Mouse (Mus musculus): Measurements from ENCODE around the gene Irs2. TPM values are rescaled to one million over a fixed set of nuclear protein-coding genes. Genes with fewer than 3 reads are reported as not detected.
A peak's percentile ranks its signal among the peaks of the same experiment; 100 is the strongest.

Irs2 gene
- polyA plus RNA-seq, 1 experiment, result 17.6 TPM

DNA sequence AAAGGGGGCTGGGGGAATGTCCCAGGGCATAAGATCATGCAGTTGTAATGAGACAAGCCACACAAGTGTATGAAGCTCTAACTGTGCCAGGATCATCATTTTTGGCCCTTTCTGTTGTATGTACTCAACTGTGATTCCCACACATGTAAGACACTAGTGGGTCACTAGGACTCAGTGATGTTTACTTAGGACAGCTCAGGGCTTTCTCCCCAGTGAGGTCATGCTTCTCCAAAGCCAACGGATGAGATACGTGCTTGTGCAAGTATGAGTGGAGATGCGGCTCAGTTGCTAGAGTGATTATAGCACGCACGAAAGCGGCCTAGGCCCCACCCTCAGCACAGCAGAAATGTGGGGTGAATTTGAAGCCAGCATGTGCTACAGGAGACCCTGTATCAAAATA is 27.4 kb downstream of the Irs2 start:
- DNase-seq (ENCODE audit: low read depth), result no peak
- no peak for TF ChIP-seq POLR2A (IDR thresholded peaks at IDR 0.05; ENCODE audit: borderline replicate concordance, extremely low read depth, insufficient read depth, insufficient read length, poor library complexity, severe bottlenecking)
- no peak for TF ChIP-seq CTCF (IDR thresholded peaks at IDR 0.05; ENCODE audit: borderline replicate concordance, extremely low read depth, insufficient read depth, insufficient read length)

- TF ChIP-seq POLR2A (IDR thresholded peaks at IDR 0.05; ENCODE audit: borderline replicate concordance, extremely low read depth, insufficient read depth, insufficient read length, poor library complexity, severe bottlenecking) (no peak), CTCF (IDR thresholded peaks at IDR 0.05; ENCODE audit: borderline replicate concordance, extremely low read depth, insufficient read depth, insufficient read length) (no peak)
- no peak for DNase-seq (ENCODE audit: low read depth)
Measured at GRCm38 (mm10) chr8:10979916-10980315, 28.3 kb downstream of the Irs2 start.

- peak; percentile 58 for DNase-seq (ENCODE audit: low read depth)
Measured at GRCm38 (mm10) chr8:10979196-10979794, 29.0 kb downstream of the Irs2 start.

GRCm38 (mm10) chr8:10978377-10978776 is 29.9 kb downstream of the Irs2 start:
- TF ChIP-seq CTCF (IDR thresholded peaks at IDR 0.05; ENCODE audit: borderline replicate concordance, extremely low read depth, insufficient read depth, insufficient read length) (no peak), POLR2A (IDR thresholded peaks at IDR 0.05; ENCODE audit: borderline replicate concordance, extremely low read depth, insufficient read depth, insufficient read length, poor library complexity, severe bottlenecking) (no peak)
- peak; percentile 82 for DNase-seq (ENCODE audit: low read depth)

More at GRCm38 (mm10) chr8:10979196-10979794, 29.0 kb downstream of the Irs2 start:
- TF ChIP-seq POLR2A (IDR thresholded peaks at IDR 0.05; ENCODE audit: borderline replicate concordance, extremely low read depth, insufficient read depth, insufficient read length, poor library complexity, severe bottlenecking) (no peak), CTCF (IDR thresholded peaks at IDR 0.05; ENCODE audit: borderline replicate concordance, extremely low read depth, insufficient read depth, insufficient read length) (no peak)

DNA sequence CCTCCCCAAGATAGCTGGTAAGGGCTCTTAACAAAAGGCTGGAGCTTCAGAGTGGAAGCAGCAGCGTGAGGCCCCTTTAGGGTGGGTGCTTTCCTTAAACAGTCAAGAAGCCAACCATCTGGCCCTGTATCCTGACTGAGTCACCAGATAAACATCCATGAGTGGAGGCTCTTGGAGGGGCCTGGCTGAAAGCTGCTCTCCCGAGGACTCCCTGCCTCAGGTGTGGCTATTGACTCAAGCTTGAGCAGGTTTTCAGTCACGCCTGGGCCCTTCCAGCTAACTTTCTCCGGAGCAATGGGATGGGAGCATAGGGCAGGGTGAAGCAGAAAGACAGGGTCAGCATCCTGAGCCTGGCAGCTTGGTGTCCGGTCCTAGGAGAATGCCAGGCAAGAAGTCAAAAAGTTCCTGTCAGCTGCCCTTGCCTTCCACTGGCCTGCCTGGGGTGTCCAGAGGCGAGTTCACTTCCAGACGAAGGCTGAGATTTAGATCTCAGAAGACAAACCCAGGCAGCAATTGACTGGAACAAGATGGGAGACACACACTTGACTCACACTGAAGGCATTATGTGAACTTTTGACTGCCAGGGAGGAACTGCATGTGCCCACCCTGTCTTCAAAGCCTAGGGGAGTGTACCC is 30.4 kb downstream of the Irs2 start:
- peak; percentile 65 for DNase-seq (ENCODE audit: low read depth)
- TF ChIP-seq CTCF (IDR thresholded peaks at IDR 0.05; ENCODE audit: borderline replicate concordance, extremely low read depth, insufficient read depth, insufficient read length), result no peak
- TF ChIP-seq POLR2A (IDR thresholded peaks at IDR 0.05; ENCODE audit: borderline replicate concordance, extremely low read depth, insufficient read depth, insufficient read length, poor library complexity, severe bottlenecking), result no peak

- no peak for DNase-seq (ENCODE audit: low read depth)
- TF ChIP-seq POLR2A (IDR thresholded peaks at IDR 0.05; ENCODE audit: borderline replicate concordance, extremely low read depth, insufficient read depth, insufficient read length, poor library complexity, severe bottlenecking) (no peak), CTCF (IDR thresholded peaks at IDR 0.05; ENCODE audit: borderline replicate concordance, extremely low read depth, insufficient read depth, insufficient read length) (no peak)
Measured at GRCm38 (mm10) chr8:10974659-10975058, 33.6 kb downstream of the Irs2 start.

GRCm38 (mm10) chr8:10974126-10974525 is 34.1 kb downstream of the Irs2 start:
- TF ChIP-seq CTCF (IDR thresholded peaks at IDR 0.05; ENCODE audit: borderline replicate concordance, extremely low read depth, insufficient read depth, insufficient read length) (no peak), POLR2A (IDR thresholded peaks at IDR 0.05; ENCODE audit: borderline replicate concordance, extremely low read depth, insufficient read depth, insufficient read length, poor library complexity, severe bottlenecking) (no peak)
- DNase-seq (ENCODE audit: low read depth), result no peak

DNA sequence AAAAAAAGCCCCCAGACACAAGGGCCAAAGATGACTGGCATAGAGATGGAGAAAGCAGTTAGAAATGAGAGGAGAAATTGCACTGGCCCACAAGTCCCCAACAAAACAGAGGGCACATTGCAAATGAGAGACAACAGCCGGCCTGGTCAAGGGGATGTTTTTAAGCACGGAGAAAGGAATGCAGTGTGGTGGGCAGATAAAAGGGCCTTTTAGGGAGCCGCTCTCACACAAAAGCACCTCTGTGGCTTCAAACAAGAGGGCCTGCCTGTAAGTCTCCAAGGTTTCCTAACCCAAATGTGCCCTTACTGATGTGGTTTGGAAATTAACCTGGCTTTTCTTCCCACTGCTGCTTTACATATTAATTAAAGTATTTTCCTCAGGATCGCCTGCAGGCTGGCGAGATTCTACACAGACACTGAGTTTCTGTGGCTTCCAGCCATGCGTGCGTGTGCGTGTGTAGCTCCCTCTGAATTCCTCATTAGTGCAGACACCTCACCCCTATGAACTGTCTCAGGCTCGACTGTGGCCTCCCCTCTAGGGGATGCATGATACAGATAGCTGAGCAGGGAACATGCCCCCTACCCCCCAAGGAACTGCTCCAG is 35.3 kb downstream of the Irs2 start:
- peak; percentile 64 for DNase-seq (ENCODE audit: low read depth)
- TF ChIP-seq CTCF (IDR thresholded peaks at IDR 0.05; ENCODE audit: borderline replicate concordance, extremely low read depth, insufficient read depth, insufficient read length), result no peak
- no peak for TF ChIP-seq POLR2A (IDR thresholded peaks at IDR 0.05; ENCODE audit: borderline replicate concordance, extremely low read depth, insufficient read depth, insufficient read length, poor library complexity, severe bottlenecking)

GRCm38 (mm10) chr8:10971984-10972383 is 36.3 kb downstream of the Irs2 start:
- TF ChIP-seq CTCF (IDR thresholded peaks at IDR 0.05; ENCODE audit: borderline replicate concordance, extremely low read depth, insufficient read depth, insufficient read length) (no peak), POLR2A (IDR thresholded peaks at IDR 0.05; ENCODE audit: borderline replicate concordance, extremely low read depth, insufficient read depth, insufficient read length, poor library complexity, severe bottlenecking) (no peak)
- no peak for DNase-seq (ENCODE audit: low read depth)

GRCm38 (mm10) chr8:10971509-10971908 is 36.7 kb downstream of the Irs2 start:
- DNase-seq (ENCODE audit: low read depth), result no peak
- no peak for TF ChIP-seq POLR2A (IDR thresholded peaks at IDR 0.05; ENCODE audit: borderline replicate concordance, extremely low read depth, insufficient read depth, insufficient read length, poor library complexity, severe bottlenecking)
- no peak for TF ChIP-seq CTCF (IDR thresholded peaks at IDR 0.05; ENCODE audit: borderline replicate concordance, extremely low read depth, insufficient read depth, insufficient read length)

GRCm38 (mm10) chr8:10970496-10971456 is 37.5 kb downstream of the Irs2 start:
- no peak for TF ChIP-seq CTCF (IDR thresholded peaks at IDR 0.05; ENCODE audit: borderline replicate concordance, extremely low read depth, insufficient read depth, insufficient read length)
- no peak for TF ChIP-seq POLR2A (IDR thresholded peaks at IDR 0.05; ENCODE audit: borderline replicate concordance, extremely low read depth, insufficient read depth, insufficient read length, poor library complexity, severe bottlenecking)
- DNase-seq (ENCODE audit: low read depth), result peak; percentile 61
